Mouse (Mus musculus) spleen, postnatal 14 days (tissue): Measurements from ENCODE around the gene BC005537.
"Not testable (repeated sequence)": the region's sequence is repeated elsewhere in the genome, so short reads cannot be mapped to it uniquely, and the experiment has no call there.

ENCODE experiments used
- DNase-seq, 2 experiments: peaks; one replicate each; pipeline ENCODE4 v3.0.0; 2021 to 2022; ENCODE audit warnings: low spot score in 2 of 2

Gene BC005537

DNA sequence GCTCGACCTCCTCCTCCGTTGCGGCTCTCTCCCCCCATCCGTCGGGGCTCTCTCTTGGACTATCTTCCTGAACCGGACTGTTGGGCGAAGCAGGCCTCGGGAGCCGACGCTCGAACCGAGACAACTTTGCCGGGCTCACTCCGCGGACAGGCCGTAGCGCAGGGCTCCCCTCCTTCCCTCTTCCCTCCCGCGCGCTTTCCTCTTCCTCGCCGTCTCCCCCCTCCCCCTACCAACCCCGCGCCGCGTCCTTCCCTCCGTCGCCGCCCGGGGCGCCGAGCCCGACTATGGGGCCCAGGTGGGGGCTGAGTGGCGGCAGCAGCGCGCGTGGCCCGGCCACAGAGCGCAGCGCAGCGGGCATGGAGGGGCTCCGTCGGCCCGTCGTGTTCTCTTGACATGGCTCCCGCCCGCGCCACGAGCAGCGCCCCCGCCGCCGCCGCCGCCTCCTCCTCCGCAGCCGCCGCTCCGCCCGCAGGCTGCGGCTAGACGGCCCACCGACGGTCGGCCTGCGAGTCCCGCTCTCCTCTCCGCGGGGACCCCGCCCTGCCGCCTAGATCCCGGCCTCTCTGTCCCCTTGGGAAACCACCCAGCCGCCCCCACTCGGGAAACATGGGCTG is at the start of gene BC005537:
BC005537 (plus strand) TSS at position 350 of the 614 bp plus-strand sequence.
- DNase-seq: peak; percentile 27 to 57

DNA sequence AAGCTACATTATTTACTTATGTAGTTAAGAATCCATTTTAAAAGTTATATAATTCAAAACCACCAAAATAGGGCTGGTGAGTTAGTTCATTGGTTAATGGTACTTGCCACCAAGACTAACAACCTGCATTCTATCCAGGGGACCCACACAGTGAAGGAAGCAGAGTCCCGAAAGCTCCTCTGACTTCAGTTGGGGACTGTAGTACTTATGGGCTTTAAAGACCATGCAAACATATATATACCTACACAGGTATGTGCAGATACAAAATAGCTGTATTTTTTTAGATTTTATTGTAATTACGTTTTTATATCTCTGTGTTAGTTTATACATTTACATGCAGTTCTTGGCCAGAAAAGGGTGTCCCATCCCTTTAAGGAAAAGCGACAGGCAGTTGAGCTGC is 44.7 kb upstream of the BC005537 start:
- no peak for DNase-seq

DNA sequence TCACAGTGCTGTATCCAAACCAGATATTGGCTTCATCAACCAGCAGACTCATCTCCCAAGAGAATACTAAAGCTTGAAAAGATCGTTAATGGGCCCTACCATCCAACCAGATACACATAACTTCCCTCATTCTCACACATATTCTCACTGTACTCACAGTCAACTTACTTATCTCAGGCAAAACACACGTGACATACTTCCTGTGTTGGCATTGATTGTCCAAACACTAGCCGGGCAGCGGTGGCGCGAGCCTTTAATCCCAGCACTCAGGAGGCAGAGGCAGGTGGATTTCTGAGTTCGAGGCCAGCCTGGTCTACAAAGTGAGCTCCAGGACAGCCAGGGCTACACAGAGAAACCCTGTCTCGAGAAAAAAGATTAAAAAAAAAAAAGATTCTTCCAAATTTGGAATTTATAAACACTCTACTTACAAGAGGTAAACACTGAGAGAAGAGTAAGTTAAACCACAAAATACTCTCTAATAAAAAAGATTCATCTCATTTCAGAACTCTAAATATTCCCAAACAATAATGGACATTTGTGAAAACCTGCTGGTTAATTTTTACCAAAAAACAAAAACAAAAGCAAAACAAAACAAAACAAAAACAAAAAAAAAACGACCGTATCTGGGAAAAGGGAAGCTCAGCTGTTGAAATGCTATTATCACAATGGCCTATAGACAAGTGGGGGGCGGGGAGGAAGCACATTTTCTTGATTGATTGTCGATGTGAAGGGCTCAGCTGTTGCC is 43.5 kb upstream of the BC005537 start:
- no peak for DNase-seq

DNA sequence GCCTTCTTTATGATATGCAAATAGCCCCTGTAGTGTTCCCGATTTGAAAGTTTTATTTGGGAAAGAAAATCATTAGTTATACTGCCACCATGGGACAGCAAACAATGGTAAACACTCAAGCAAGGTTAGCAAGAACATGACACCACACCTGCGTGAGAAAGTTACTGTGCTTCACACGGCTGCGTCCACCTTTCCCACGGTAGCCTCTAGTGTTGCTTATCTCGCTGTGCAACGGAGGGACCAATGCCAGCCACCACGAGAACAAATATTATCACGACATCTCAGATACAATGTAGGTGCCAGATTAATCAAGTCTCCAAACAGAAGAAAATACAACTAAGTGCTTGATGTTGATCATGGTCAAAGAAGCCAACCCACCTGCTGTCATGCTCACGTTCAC is 42.0 kb upstream of the BC005537 start:
- no peak for DNase-seq

DNA sequence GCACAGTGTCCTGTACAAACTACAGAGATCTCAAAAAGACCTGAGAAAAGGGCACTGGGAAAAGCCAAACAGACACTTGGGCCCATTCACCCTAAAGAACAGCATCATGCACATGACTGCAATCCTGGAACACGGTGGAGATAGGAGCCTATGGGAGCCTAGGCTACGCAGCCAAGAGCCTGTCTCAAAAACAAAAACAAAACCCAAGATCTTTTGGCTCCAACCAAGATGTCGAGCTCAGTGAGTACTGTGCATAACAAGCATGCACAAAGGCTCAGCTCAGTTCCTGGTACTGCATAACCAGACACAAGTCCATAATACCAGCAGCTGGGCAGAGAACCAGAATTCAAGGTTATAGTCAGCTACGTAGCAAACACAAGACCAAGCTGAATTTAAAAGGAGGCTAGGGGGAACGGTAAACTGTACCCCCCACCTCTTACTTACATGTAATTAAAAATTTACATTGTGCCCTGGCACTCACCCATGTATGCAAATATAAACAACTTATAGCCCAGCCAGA is 41.0 kb upstream of the BC005537 start:
- no peak for DNase-seq

DNA sequence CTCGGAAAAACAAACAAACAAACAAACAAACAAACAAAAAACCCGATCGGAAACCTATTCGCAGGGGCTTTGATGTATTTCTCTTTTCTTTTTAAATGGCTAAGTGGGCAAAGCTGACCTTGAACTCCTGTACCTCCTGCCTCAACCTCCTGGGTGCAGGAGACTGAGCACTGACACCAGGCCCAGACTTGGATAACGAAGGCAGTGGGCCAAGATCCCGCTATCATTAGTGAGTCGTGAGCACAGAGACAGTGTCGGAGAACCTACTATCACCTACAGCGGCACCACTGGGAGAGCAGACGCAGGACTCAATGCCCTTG is 40.4 kb upstream of the BC005537 start:
- DNase-seq: no peak

DNA sequence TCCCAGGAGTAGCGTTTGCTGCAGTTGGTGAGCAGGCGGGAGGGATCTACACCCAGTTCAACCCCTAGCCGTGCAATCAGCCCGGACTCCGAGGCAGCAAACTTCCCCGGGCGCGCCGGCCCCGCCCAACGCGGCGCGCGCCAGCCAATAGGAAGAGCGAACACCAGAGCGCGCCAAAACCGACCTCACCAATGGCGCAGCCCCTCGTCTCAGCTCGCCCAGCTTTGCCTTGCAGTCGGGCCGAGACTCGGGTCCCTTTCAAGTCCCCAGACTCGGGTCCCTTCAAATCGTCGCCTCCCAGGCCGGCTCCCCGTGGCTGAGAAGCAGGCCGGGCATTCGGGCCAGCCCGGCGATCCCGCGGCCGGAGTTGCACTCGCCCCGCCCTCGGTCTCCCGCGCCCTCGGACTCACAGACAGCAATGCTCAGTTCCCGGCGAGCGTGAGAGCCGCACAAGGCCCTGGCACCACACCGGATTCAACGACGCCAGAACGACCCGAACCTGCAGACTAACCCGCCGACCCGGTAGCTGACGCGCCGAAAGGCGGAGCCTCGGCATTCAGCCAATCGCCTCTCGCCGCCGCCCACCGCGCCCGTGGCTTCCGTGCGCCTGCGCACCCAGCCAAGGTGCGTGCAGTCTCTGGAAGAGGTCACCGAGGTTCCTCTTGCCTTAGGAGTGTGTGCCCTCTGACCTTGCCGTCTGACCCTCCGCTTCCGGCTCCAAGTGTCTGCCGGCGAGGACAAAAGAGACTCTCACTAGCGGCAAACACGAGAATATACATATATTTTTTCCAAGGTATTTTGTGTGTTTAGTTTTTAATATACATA is 39.8 kb upstream of the BC005537 start, which contains the start of gene Gmnn:
Gmnn (minus strand) TSS at position 521 of the 825 bp plus-strand sequence.
- DNase-seq: peak; percentile 90

DNA sequence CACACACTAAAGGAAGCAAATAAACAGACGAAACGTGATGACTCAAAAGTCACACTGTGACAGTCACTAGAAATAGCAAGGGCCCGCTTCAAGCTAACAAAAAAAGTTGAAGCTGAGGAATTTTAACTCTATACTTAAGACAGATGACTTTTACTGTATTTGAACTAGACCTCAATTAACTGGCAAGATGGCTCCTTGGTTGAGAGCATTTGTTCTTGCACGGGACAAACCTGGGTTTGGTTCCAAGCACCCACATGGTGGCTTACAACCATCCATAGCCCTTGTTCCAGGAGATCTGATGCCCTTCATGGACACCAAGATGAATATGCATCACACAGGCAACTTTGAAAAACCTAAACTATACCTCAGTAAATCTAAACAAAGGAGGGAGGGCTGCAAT is 39.2 kb upstream of the BC005537 start:
- DNase-seq: no peak

DNA sequence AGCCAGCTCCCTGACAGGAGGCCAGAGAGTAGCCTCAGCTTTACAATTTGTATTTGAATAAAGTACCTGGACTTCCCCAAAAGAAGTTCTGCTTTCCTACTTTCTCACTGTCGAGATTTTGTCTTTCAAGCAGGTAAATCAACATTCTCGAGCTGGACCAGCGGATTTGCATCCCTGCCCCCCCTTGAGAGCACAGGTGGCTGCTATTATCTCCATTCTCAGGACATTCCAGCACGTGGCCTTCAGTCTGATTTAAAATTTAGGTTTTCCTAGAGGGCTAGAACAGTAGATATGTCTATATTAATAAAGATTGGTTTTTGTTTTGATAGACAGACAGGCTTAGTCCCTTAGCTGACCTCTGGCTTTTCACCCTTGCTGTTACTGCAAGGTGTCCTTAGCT is 33.6 kb upstream of the BC005537 start:
- not testable (repeated sequence) for DNase-seq

DNA sequence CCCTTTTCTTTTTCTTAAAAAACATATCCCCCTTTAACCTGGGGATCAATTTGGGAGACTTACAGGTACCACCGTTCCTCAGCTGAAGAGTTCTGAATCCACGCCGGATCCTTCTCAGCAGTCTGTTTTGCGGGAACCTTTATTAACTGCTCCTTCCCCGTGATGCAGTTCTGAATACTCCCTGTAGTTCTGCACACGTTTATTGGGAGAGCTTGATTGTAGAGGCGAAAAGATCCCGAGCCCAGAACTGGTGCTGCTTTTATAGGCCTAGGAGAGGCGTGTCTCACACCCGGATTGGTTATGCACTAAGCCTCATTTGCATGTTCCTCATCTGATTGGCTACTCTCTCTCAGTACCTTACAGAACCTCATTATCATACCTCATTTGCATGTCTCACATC is 30.0 kb upstream of the BC005537 start:
- DNase-seq: not testable (repeated sequence)

DNA sequence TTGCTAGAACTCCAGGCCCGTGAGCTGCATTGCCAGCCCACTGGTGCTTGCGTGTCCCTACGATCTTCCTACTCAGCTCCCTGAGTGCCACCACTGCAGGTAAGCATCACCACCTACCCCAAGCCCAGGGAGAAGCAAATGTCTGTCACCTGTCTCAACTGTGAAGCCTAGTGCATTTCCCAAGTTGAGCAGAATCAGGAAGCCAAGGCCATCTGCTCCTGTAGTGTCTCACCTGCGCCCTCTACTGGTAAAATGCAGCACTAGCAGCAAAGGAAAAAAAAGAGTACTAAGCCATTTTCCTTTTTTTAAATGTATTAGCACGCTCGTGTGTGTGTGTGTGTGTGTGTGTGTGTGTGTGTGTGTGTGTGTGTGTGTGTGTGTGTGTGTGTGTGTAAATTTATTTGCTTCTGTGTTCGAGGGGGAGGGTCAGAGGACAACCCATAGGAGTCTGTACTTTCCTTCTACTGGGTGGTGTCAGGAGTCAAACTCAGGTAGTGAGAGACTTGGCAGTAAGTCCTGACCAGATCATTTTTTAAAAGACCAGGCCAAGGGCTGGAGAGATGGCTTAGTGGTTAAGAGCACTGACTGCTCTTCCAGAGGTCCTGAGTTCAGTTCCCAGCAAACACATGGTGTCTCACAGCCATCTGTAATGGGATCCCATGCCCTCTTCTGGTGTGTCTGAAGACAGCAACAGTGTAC is 25.2 kb upstream of the BC005537 start:
- DNase-seq: peak in 1 of 2 experiments; percentile 47

DNA sequence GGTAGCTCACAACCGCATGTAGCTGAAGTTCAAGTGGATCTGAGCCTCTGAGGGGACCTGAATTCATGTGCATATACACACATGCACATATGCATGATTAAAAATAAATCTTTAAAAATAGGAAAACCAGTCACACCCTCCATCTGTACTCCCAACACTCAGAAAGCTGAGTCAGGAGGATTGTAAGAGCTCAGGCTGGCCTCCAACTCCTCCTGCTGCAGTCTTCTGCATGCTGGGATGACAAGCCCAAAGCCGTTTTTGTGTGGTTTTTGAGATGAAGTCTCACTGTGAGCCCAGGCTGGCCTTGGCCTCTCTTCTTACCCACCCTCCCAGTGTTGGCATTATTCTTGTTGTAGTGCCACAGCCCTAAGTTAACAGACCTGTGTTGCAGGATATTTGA is 23.4 kb upstream of the BC005537 start:
- DNase-seq: no peak

DNA sequence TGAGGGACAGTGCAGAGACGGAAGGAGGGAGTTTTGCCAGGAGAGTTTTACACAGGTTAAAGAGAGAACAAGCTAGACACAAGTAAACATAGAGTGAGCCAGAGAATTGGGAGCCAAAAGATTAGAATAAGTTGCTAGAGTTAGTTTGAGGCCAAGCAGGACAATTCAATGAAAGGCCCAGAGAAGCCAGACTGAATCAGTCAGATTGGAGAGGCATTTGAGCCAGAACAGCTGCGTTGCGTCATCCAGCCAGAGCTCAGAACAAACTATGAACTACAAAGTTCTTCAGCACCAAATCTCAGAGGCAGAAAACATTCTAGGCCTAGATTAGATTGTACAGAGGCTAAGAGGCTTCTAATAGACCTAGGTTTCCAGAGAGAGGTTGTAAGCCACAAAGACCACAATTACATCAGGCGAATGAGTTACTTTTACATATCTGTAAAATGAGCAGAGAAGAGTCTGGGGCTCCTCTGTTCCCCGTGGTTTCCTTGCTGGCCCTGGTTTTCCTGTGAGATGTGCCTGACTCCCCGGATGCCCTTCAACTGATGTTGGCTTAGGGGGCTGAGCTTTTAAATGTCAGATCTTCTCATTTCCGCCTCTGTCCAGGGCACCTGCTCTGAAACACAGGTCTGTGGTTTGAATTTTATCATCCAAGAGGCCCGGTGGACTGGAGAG is 22.6 kb upstream of the BC005537 start:
- no peak for DNase-seq

DNA sequence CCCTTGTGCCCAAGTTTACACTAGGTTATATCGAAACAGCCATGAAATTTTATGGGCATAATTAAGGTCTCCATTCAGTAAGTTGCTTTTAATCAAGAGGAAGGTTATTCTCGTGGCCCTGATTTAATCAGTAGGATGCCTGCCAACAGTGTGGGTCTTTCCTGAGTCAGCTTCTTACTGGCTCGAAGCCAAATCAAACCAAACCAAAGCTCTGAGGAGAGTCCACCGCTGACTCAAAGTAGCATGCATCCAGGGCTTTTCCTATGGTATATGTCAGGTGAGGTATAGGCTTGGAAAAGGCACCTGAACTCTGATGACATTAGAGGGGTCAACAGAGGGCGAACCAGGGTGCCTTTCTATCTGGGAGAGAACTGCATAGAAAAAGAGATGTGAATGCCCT is 19.5 kb upstream of the BC005537 start:
- no peak for DNase-seq

DNA sequence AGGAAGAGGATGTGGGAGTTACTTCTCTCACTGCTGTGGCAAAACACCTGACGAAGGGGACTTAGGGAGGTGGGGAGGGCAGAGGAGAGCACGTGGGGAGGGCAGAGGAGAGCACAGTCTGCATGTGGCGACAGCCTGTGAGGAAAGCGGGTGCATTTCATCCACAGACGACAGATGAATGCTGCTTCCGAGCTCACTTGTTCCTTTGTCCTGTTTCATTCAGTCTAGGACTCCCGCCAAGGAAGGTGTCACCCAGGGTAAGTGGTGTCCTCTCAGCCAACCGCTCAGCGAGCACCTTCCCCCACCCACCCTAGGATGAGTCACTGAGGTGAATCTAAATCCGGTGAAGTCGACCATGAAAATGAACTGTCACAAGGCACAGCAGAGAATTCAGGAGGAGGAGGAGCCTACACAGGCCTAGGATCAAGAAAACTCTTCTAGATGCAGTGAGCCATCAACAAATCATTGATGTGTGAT is 15.4 kb upstream of the BC005537 start:
- DNase-seq: no peak

DNA sequence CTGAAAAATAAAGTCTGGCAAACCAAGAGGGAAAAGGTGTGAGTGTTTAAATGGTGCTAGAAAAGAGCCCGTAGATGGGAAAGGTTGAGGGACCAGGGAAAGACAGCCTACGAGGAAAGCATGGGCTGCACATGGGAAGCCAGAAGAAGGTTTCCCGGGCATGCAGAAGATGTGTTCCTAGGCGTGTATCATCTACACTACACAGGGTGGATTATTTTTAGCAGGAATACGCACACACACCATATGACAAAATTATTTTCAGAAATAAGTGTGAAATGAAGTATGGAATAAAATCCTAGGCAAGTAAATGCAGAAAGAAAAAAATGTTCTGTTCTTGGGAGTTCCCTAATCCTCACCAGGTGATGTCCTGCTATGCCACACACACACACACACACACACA is 14.0 kb upstream of the BC005537 start:
- no peak for DNase-seq

DNA sequence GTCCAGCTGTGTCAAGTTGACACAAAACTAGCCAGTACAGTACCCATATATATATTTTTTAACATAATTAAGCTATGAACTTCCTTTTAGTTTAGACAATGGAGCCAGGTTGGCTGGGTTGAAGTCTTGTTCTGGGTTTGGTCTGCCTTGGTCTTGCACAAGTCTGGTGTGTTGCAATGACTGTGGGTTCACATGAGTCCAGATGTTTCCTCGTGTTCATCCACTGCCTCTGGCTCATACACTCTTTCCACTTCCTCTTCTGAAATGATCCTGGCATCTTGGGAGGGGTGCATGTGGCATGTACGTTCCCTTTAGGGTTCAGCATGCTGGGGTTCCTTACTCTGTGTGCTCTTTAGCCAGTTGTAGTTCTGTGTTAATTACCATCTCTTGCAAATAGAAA is 10.1 kb upstream of the BC005537 start:
- DNase-seq: no peak

DNA sequence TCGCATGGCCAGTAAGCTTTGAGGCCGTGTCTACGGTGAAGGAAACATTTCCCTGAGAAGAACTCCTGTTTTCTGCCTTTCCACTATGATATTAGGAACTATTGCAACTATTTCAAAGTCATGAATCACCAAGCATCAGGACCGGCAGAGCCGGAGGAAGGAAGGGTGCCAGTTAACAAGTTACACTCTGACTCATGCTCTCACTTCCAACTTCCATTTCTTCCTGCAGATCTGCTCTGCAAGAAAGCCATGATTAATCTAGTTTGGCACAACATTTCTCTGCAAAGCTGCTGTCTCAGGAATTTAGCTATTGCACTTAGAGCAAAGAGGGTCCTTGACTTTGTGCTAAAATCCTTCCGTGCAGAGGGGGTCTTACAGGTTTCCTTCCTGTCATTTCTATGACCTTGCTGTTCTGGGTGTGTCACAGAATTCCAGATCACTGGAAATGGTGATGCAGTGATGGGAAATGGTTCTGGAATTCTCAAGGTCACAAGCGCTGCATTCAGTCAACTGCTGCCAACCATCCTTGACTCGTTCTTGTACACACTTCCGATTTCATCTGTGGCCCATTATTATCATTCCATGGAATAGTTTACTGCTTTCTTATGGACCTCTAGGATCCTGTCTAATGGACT is 8.9 kb upstream of the BC005537 start:
- DNase-seq: no peak

DNA sequence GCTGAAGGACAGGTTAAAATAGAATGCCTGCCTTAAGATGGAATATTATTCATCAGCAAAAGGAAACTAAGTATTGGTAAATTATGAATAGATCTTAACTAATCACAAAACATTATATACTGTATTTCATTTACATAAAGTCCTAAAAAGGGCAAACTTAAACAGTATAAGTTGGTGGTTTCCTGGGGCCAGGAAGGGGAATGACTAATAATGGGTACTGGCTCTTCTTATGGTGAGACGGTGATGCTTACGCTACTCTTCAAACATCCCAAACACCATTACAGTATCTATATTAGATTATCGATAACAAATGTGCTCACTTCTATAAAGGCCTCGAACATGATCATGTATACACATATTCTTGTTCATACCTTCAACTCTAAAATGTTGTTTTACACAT is 2.8 kb upstream of the BC005537 start:
- DNase-seq: no peak

DNA sequence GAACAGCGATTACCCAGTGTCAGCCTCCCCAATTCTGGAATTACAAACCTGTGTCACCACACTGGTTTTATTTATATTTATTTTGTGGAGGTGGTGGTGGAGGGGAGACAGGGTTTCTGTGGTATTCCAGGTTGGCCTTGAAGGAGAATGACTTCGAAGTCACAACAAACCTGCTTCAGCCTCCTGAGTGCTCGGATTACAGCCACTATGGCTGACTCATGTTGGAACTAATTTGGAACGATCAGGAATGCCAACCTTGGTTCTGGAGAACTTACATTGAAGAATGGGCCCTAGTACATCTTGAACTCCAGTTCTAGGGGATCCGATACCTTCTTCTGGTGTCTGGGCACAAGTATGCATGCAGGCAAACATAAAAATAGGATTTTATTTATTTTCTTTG is 2.1 kb upstream of the BC005537 start:
- no peak for DNase-seq
